Mouse (Mus musculus): ENCODE measurements around the gene Ihh. TPM values are rescaled to one million over a fixed set of nuclear protein-coding genes. Genes with fewer than 3 reads are reported as not detected.

The Ihh gene
- polyA plus RNA-seq, 1 experiment from 2014 or later: 0.06 TPM

DNA sequence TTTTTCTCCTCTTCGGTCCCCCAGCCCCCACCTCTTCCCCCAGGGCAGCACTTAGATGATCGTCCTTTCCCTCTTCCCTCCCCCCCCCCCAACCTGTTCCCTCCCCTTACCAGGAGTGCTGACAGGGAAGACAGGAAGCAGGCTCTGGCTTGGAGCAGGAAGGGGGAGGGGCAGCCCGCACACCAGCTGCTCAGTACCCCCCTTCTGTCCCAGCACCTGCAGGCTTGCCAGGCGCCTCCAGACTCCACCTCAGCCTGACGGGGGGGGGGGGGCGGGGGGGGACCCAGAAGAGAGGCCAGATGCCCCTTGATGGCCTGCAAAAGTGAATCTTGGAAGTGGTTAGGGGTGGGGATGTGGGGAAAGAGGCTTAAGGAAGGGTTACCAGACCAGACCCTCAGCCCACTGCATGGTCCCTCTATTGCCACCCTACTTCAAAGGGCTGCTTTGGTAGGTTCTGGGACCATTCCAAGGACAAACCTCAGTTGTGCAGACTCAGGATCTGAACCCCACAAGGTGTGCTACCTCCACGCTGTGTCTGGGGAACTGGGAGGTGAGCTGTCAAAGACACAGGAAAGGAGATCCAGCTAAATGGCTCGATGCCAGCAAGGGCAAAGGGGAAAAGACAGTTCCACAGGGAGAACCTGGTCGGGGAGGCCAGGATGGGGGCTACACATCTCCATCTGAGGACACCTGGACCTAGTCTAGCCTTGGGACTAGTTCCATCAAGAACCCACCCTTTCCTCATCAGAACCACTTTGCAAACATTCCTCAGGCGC, 52.6 kb downstream of the Ihh start:
- Histone ChIP-seq H3K4me2 (peak overlapping the region; percentile 14; the same call in 1 of the 2 replicates), H3K4me3 (no peak overlapping the region), H3K27ac (ENCODE audit: poor library complexity, severe bottlenecking) (no peak overlapping the region), H3K9me3 (replicated peaks) (no peaks in the 10 kb centered on the region), H3K36me3 (no peaks in the 10 kb centered on the region), H3K27me3 (replicated peaks) (peaks cover 98% of the 10 kb centered on the region), H3K4me1 (replicated peaks) (peaks cover 25% of the 10 kb centered on the region), H3K9ac (0 out of 2 replicates have a peak overlapping the region, but pooled peaks have one; percentile 27)
- WGBS: 5% methylated on average over 6 of the region's 10 CpGs
- 0 out of 2 replicates have a peak, but pooled peaks have one; percentile 23 for ATAC-seq (ENCODE audit: insufficient number of reproducible peaks, low FRiP score)

DNA sequence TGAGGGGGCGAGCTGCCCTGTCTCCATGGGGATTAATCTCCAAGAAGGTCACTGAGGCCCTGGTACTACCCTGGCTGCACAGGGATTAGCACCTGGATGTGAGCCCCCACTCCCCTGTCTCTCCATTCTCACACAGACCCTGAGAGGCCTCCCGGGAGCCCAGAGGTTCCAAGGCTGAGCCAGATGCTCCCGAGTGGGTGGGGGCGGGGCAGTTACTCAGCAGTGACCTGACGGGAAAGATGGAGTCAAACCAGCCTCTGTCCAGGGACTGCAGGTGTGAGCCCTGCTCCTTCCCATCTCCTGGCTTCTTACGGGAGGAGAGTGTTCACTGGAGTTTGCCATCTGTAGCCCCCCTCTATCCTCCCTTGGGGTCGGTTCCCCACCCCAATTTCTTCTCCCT, 53.5 kb downstream of the Ihh start:
- WGBS: 3% methylated on average over 7 of the region's 7 CpGs

More for the DNA sequence above, 53.5 kb downstream of the Ihh start:
- no peak overlapping the region for H3K9ac ChIP-seq
- ATAC-seq (ENCODE audit: insufficient number of reproducible peaks, low FRiP score): no peak
- no peak overlapping the region for H3K27ac ChIP-seq (ENCODE audit: poor library complexity, severe bottlenecking)
- H3K4me3 ChIP-seq: no peak overlapping the region
- H3K4me1 ChIP-seq (replicated peaks): peaks cover 29% of the 10 kb centered on the region
- peaks cover 98% of the 10 kb centered on the region for H3K27me3 ChIP-seq (replicated peaks)
- H3K9me3 ChIP-seq (replicated peaks): no peaks in the 10 kb centered on the region
- H3K36me3 ChIP-seq: no peaks in the 10 kb centered on the region
- H3K4me2 ChIP-seq: no peak overlapping the region

MicroRNA genes within 50 kb of the gene (microRNA counts, 519-probe panel; counts per million panel counts)
- not detected for microRNA mmu-miR-375

Small RNA genes within 50 kb of the gene (microRNA-seq; reads per million reads assigned to microRNA genes)
- 60.6 reads per million, percentile 46 among the genes with 10 or more reads in this experiment for gene Mir375

Other genes starting within 250 kb of the Ihh start
- 13.5 and 13.8 TPM in 2 replicates for gene Cyp27a1, start 238.1 kb downstream of the Ihh start, polyA plus RNA-seq (2016; fragmentation: Nextera tagmentation; extraction: Ambion mirVana)
- 6.0 and 7.2 TPM in 2 replicates for gene Prkag3, start 202.5 kb downstream of the Ihh start, polyA plus RNA-seq (2016; fragmentation: Nextera tagmentation; extraction: Ambion mirVana)
- gene Wnt6, start 179.8 kb downstream of the Ihh start, polyA plus RNA-seq (2016; fragmentation: Nextera tagmentation; extraction: Ambion mirVana): 0.41 and 1.3 TPM in 2 replicates
- gene Wnt10a, start 160.2 kb downstream of the Ihh start, polyA plus RNA-seq (2016; fragmentation: Nextera tagmentation; extraction: Ambion mirVana): 0.28 TPM in 1 of 2 replicates, not detected in the other
- gene Cdk5r2, start 96.7 kb downstream of the Ihh start, polyA plus RNA-seq (2016; fragmentation: Nextera tagmentation; extraction: Ambion mirVana): not detected in 2 replicates
- 3.9 and 4.0 TPM in 2 replicates for gene Fev, start 66.3 kb downstream of the Ihh start, polyA plus RNA-seq (2016; fragmentation: Nextera tagmentation; extraction: Ambion mirVana)
- gene Cryba2, start 58.5 kb downstream of the Ihh start, polyA plus RNA-seq (2016; fragmentation: Nextera tagmentation; extraction: Ambion mirVana): not detected in 2 replicates
- gene Cfap65, start 16.1 kb downstream of the Ihh start, polyA plus RNA-seq (2016; fragmentation: Nextera tagmentation; extraction: Ambion mirVana): not detected in 2 replicates
- gene Nhej1, start 173.5 kb upstream of the Ihh start, polyA plus RNA-seq (2016; fragmentation: Nextera tagmentation; extraction: Ambion mirVana): 6.0 and 6.9 TPM in 2 replicates
- gene Slc23a3, start 182.2 kb upstream of the Ihh start, polyA plus RNA-seq (2016; fragmentation: Nextera tagmentation; extraction: Ambion mirVana): 0.21 and 0.22 TPM in 2 replicates
- 39.9 and 41.1 TPM in 2 replicates for gene Cnppd1, start 191.0 kb upstream of the Ihh start, polyA plus RNA-seq (2016; fragmentation: Nextera tagmentation; extraction: Ambion mirVana)
- gene Retreg2, start 191.1 kb upstream of the Ihh start, polyA plus RNA-seq (2016; fragmentation: Nextera tagmentation; extraction: Ambion mirVana): 36.3 and 40.5 TPM in 2 replicates
- 26.1 and 26.7 TPM in 2 replicates for gene Zfand2b, start 217.0 kb upstream of the Ihh start, polyA plus RNA-seq (2016; fragmentation: Nextera tagmentation; extraction: Ambion mirVana)
- 16.6 TPM in 2 replicates for gene Abcb6, start 228.7 kb upstream of the Ihh start, polyA plus RNA-seq (2016; fragmentation: Nextera tagmentation; extraction: Ambion mirVana)
- 26.7 and 29.3 TPM in 2 replicates for gene Ankzf1, start 240.5 kb upstream of the Ihh start, polyA plus RNA-seq (2016; fragmentation: Nextera tagmentation; extraction: Ambion mirVana)
- 33.6 and 35.4 TPM in 2 replicates for gene Atg9a, start 240.5 kb upstream of the Ihh start, polyA plus RNA-seq (2016; fragmentation: Nextera tagmentation; extraction: Ambion mirVana)

Data from heart, embryonic 12.5 days (tissue).